Mouse (Mus musculus) heart, embryonic 12.5 days (tissue): Measurements from ENCODE around the gene Mus81. TPM values are rescaled to one million over a fixed set of nuclear protein-coding genes. Genes with fewer than 3 reads are reported as not detected.

Experiments
- ATAC-seq: fragments of 200-750 bp; cut with Nextera tagmentation; 2 replicates; pipeline ENCODE4 v1.8.0; 2017; ENCODE audit warnings: moderate TSS enrichment, moderate library complexity; ENCODE audit not compliant: insufficient number of reproducible peaks, low FRiP score
- H3K27ac ChIP-seq: fragments of 300-500 bp; sonication (generic); 2 replicates; pipeline ENCODE4 v1.5.1; 2016; ENCODE audit warnings: mild to moderate bottlenecking, moderate library complexity; ENCODE audit not compliant: poor library complexity, severe bottlenecking
- H3K27me3 ChIP-seq: fragments of 300-500 bp; sonication (generic); replicated peaks from 2 replicates; pipeline ENCODE4 v1.6.1; 2016; ENCODE audit warnings: mild to moderate bottlenecking, moderate library complexity
- H3K36me3 ChIP-seq: fragments of 300-500 bp; sonication (generic); 2 replicates; pipeline ENCODE4 v1.6.1; 2016; ENCODE audit warnings: mild to moderate bottlenecking, moderate library complexity
- H3K4me1 ChIP-seq: fragments of 300-500 bp; sonication (generic); replicated peaks from 2 replicates; pipeline ENCODE4 v1.6.1; 2016; ENCODE audit warnings: mild to moderate bottlenecking
- H3K4me2 ChIP-seq: fragments of 300-500 bp; sonication (generic); 2 replicates; pipeline ENCODE4 v1.6.1; 2016; ENCODE audit warnings: mild to moderate bottlenecking, moderate library complexity
- H3K4me3 ChIP-seq: fragments of 300-500 bp; sonication (generic); 2 replicates; pipeline ENCODE4 v1.5.1; 2016; ENCODE audit warnings: mild to moderate bottlenecking
- H3K9ac ChIP-seq: fragments of 300-500 bp; sonication (generic); 2 replicates; pipeline ENCODE4 v1.6.1; 2016; ENCODE audit warnings: mild to moderate bottlenecking, moderate library complexity
- H3K9me3 ChIP-seq: fragments of 300-500 bp; sonication (generic); replicated peaks from 2 replicates; pipeline ENCODE4 v1.6.1; 2016; ENCODE audit warnings: mild to moderate bottlenecking, moderate library complexity
- WGBS: fragments of 180-500 bp; shearing (Covaris S2); methylation state at CpG from one replicate; pipeline ENCODE4 v1.1.7; 2016; 5-methylcytosine and 5-hydroxymethylcytosine counted together
- polyA plus RNA-seq: library from polyadenylated mRNA; unstranded; fragments of >200 nt; fragmentation: Nextera tagmentation; extraction: Ambion mirVana; gene quantifications from 2 replicates; pipeline ENCODE4 v1.2.1, GENCODE M21; 2016

The Mus81 gene
- polyA plus RNA-seq, 1 experiment from 2014 or later, result 33.2 TPM

- Histone ChIP-seq H3K9me3 (no peaks in the 10 kb centered on the region), H3K27me3 (0 out of 2 replicates have a peak, but pooled peaks cover 2% of the 10 kb centered on the region), H3K36me3 (peaks cover 12% of the 10 kb centered on the region), H3K4me1 (peaks cover 41% of the 10 kb centered on the region), H3K9ac (peak overlapping the region; percentile 94), H3K4me3 (peak overlapping the region; percentile 89), H3K4me2 (peak overlapping the region; percentile 98), H3K27ac (peak overlapping the region; percentile 91)
- 3% methylated on average over 26 of the region's 26 CpGs for WGBS
- ATAC-seq, result peak; percentile 9; the same call in 1 of the 2 replicates
Measured at GRCm38 (mm10) chr19:5456241-5456921, 31.8 kb downstream of the Mus81 start.

GRCm38 (mm10) chr19:5455568-5455967 lies 32.6 kb downstream of the Mus81 start:
- Histone ChIP-seq H3K4me3 (peak overlapping the region; percentile 89), H3K4me2 (peak overlapping the region; percentile 98), H3K9me3 (no peaks in the 10 kb centered on the region), H3K4me1 (peaks cover 35% of the 10 kb centered on the region), H3K27me3 (peaks cover 10% of the 10 kb centered on the region; the same call in 1 of the 2 replicates), H3K27ac (peak overlapping the region; percentile 91), H3K9ac (peak overlapping the region; percentile 94), H3K36me3 (peaks cover 11% of the 10 kb centered on the region)
- ATAC-seq, result no peak
- WGBS, result 49% methylated on average over 8 of the region's 8 CpGs

GRCm38 (mm10) chr19:5455037-5455436 lies 33.2 kb downstream of the Mus81 start:
- H3K9ac ChIP-seq, result peak overlapping the region; percentile 94
- no peaks in the 10 kb centered on the region for H3K9me3 ChIP-seq
- peaks cover 15% of the 10 kb centered on the region for H3K27me3 ChIP-seq
- ATAC-seq, result no peak
- H3K4me1 ChIP-seq, result peaks cover 37% of the 10 kb centered on the region
- no peak overlapping the region for H3K27ac ChIP-seq
- H3K4me2 ChIP-seq, result peak overlapping the region; percentile 98
- H3K4me3 ChIP-seq, result peak overlapping the region; percentile 89
- WGBS, result 72% methylated on average over 12 of the region's 12 CpGs
- H3K36me3 ChIP-seq, result peaks cover 11% of the 10 kb centered on the region

GRCm38 (mm10) chr19:5451766-5452165 lies 36.4 kb downstream of the Mus81 start:
- no peaks in the 10 kb centered on the region for H3K9me3 ChIP-seq
- peaks cover 11% of the 10 kb centered on the region for H3K36me3 ChIP-seq
- peaks cover 41% of the 10 kb centered on the region for H3K27me3 ChIP-seq
- H3K9ac ChIP-seq, result no peak overlapping the region
- H3K4me3 ChIP-seq, result no peak overlapping the region
- no peak overlapping the region for H3K27ac ChIP-seq
- no peak overlapping the region for H3K4me2 ChIP-seq
- no peak for ATAC-seq
- H3K4me1 ChIP-seq, result peaks cover 43% of the 10 kb centered on the region
- WGBS, result 74% methylated on average over 6 of the region's 6 CpGs

- ATAC-seq, result no peak
- WGBS, result 78% methylated on average over 3 of the region's 3 CpGs
- Histone ChIP-seq H3K4me2 (no peak overlapping the region), H3K27me3 (peaks cover 62% of the 10 kb centered on the region), H3K9me3 (no peaks in the 10 kb centered on the region), H3K9ac (no peak overlapping the region), H3K36me3 (peaks cover 9% of the 10 kb centered on the region), H3K4me3 (no peak overlapping the region), H3K4me1 (peaks cover 22% of the 10 kb centered on the region), H3K27ac (no peak overlapping the region)
Measured at GRCm38 (mm10) chr19:5449673-5450072, 38.5 kb downstream of the Mus81 start.

- no peaks in the 10 kb centered on the region for H3K9me3 ChIP-seq
- no peak overlapping the region for H3K27ac ChIP-seq
- peak overlapping the region; percentile 99 for H3K4me2 ChIP-seq
- H3K9ac ChIP-seq, result no peak overlapping the region; the same call in 1 of the 2 replicates
- peaks cover 72% of the 10 kb centered on the region for H3K27me3 ChIP-seq
- H3K36me3 ChIP-seq, result no peaks in the 10 kb centered on the region
- H3K4me1 ChIP-seq, result peaks cover 21% of the 10 kb centered on the region
- H3K4me3 ChIP-seq, result peak overlapping the region; percentile 55
- ATAC-seq, result peak; percentile 84
- 5% methylated on average over 36 of the region's 36 CpGs for WGBS
Measured at GRCm38 (mm10) chr19:5448354-5449150, 39.6 kb downstream of the Mus81 start.

- no peak within 1 kb of the TSS for H3K27ac ChIP-seq
- H3K4me3 ChIP-seq, result peak within 1 kb of the TSS; percentile 55
- no peaks in the 10 kb centered on the region for H3K9me3 ChIP-seq
- no peaks in the 10 kb centered on the region for H3K36me3 ChIP-seq
- peaks cover 21% of the 10 kb centered on the region for H3K4me1 ChIP-seq
- ATAC-seq, result peak; percentile 61
- H3K27me3 ChIP-seq, result peaks cover 73% of the 10 kb centered on the region
- H3K9ac ChIP-seq, result peak within 1 kb of the TSS; percentile 73
- under 1% methylated on average over 70 of the region's 70 CpGs for WGBS
- peak within 1 kb of the TSS; percentile 99 for H3K4me2 ChIP-seq
Measured at GRCm38 (mm10) chr19:5447515-5448353, 40.5 kb downstream of the Mus81 start, which contains the start of gene Fosl1. Gene Fosl1 (plus strand): TSS chr19:5447547.

GRCm38 (mm10) chr19:5445747-5446146 lies 42.5 kb downstream of the Mus81 start:
- 83% methylated on average over 5 of the region's 5 CpGs for WGBS

GRCm38 (mm10) chr19:5444954-5445353 lies 43.2 kb downstream of the Mus81 start:
- Histone ChIP-seq H3K9me3 (peaks cover 4% of the 10 kb centered on the region; the same call in 1 of the 2 replicates), H3K36me3 (no peaks in the 10 kb centered on the region), H3K4me1 (peaks cover 18% of the 10 kb centered on the region), H3K9ac (no peak overlapping the region), H3K27me3 (peaks cover 58% of the 10 kb centered on the region), H3K4me3 (no peak overlapping the region), H3K4me2 (no peak overlapping the region), H3K27ac (no peak overlapping the region)
- WGBS, result 23% methylated on average over 7 of the region's 7 CpGs
- ATAC-seq, result no peak

More at GRCm38 (mm10) chr19:5445747-5446146, 42.5 kb downstream of the Mus81 start:
- Histone ChIP-seq H3K27me3 (peaks cover 66% of the 10 kb centered on the region), H3K27ac (no peak overlapping the region), H3K9me3 (no peaks in the 10 kb centered on the region), H3K36me3 (no peaks in the 10 kb centered on the region), H3K4me3 (no peak overlapping the region), H3K9ac (no peak overlapping the region), H3K4me2 (no peak overlapping the region), H3K4me1 (peaks cover 21% of the 10 kb centered on the region)
- no peak for ATAC-seq

- ATAC-seq, result no peak
- no peak overlapping the region for H3K9ac ChIP-seq
- 65% methylated on average over 9 of the region's 9 CpGs for WGBS
Measured at GRCm38 (mm10) chr19:5444371-5444908, 43.8 kb downstream of the Mus81 start.

More at GRCm38 (mm10) chr19:5444371-5444908, 43.8 kb downstream of the Mus81 start:
- H3K4me1 ChIP-seq, result peaks cover 17% of the 10 kb centered on the region
- no peak overlapping the region for H3K27ac ChIP-seq
- no peaks in the 10 kb centered on the region for H3K36me3 ChIP-seq
- no peak overlapping the region for H3K4me2 ChIP-seq
- no peak overlapping the region for H3K4me3 ChIP-seq
- H3K9me3 ChIP-seq, result peaks cover 4% of the 10 kb centered on the region; the same call in 1 of the 2 replicates
- H3K27me3 ChIP-seq, result peaks cover 56% of the 10 kb centered on the region
